Mouse (Mus musculus) heart, postnatal 0 days (tissue): ENCODE measurements around the gene Lpxn. TPM values are rescaled to one million over a fixed set of nuclear protein-coding genes. Genes with fewer than 3 reads are reported as not detected.

Source experiments
- ATAC-seq: fragments of 200-750 bp; cut with Nextera tagmentation; 2 replicates; pipeline ENCODE4 v1.8.0; 2017; ENCODE audit warnings: low read depth, moderate number of reproducible peaks, moderate library complexity; ENCODE audit not compliant: insufficient read depth
- DNase-seq: peaks from one replicate; pipeline ENCODE4 v3.0.0-alpha.2; 2016; ENCODE audit warnings: low spot score
- H3K27ac ChIP-seq: fragments of 300-500 bp; sonication (generic); 2 replicates; pipeline ENCODE4 v1.5.1; 2014; ENCODE audit warnings: low read depth, mild to moderate bottlenecking
- H3K27me3 ChIP-seq: fragments of 300-500 bp; sonication (generic); 2 replicates; pipeline ENCODE4 v1.6.1; 2014; ENCODE audit warnings: low read length, mixed read lengths; ENCODE audit not compliant: control insufficient read depth, insufficient read depth
- H3K36me3 ChIP-seq: fragments of 300-500 bp; sonication (generic); replicated peaks from 2 replicates; pipeline ENCODE4 v1.6.1; 2014; ENCODE audit warnings: low read length, mixed read lengths; ENCODE audit not compliant: control insufficient read depth, insufficient read depth
- H3K4me1 ChIP-seq: fragments of 300-500 bp; sonication (generic); 2 replicates; pipeline ENCODE4 v1.6.1; 2014; ENCODE audit warnings: antibody characterized with exemption; ENCODE audit not compliant: control insufficient read depth, insufficient read depth
- H3K4me2 ChIP-seq: fragments of 300-500 bp; sonication (generic); 2 replicates; pipeline ENCODE4 v1.6.1; 2014; ENCODE audit warnings: low read depth, mild to moderate bottlenecking, low read length, moderate library complexity
- H3K4me3 ChIP-seq: fragments of 300-500 bp; sonication (generic); 2 replicates; pipeline ENCODE4 v1.5.1; 2014; ENCODE audit warnings: low read depth, low read length
- H3K9ac ChIP-seq: fragments of 300-500 bp; sonication (generic); replicated peaks from 2 replicates; pipeline ENCODE4 v1.6.1; 2014; ENCODE audit warnings: low read depth, low read length, mixed read lengths
- H3K9me3 ChIP-seq: fragments of 300-500 bp; sonication (generic); replicated peaks from 2 replicates; pipeline ENCODE4 v1.6.1; 2016; ENCODE audit warnings: low read length; ENCODE audit not compliant: control insufficient read depth
- CTCF ChIP-seq: IDR thresholded peaks from 2 replicates; pipeline ENCODE4 v1.5.1; 2016; ENCODE audit warnings: antibody characterized with exemption, control low read depth, low read depth
- EP300 ChIP-seq: IDR thresholded peaks from 2 replicates; pipeline ENCODE4 v1.6.1; 2016; ENCODE audit warnings: antibody characterized with exemption, low read depth
- WGBS: fragments of 180-500 bp; shearing (Covaris S2); extraction: QIAGEN DNeasy Blood & Tissue Kit; methylation state at CpG from one replicate; pipeline ENCODE4 v1.1.7; 2014; 5-methylcytosine and 5-hydroxymethylcytosine counted together
- polyA plus RNA-seq: library from polyadenylated mRNA; unstranded; fragments of >200 nt; fragmentation: Nextera tagmentation; extraction: Ambion mirVana; gene quantifications from 2 replicates; pipeline ENCODE4 v1.2.1, GENCODE M21; 2015
- total RNA-seq: library from RNA; depleted of rRNA; stranded (reverse); fragments of >200 nt; gene quantifications from 2 replicates; pipeline ENCODE4 v1.2.3, GENCODE M21; 2014; ENCODE audit warnings: low replicate concordance

The Lpxn gene
- total and polyA plus RNA-seq, 2 experiments from 2014 or later = 0.89 to 1.3 TPM

GRCm38 (mm10) chr19:12806214-12806613, 10.2 kb downstream of the Lpxn start:
- no peak for TF ChIP-seq CTCF
- TF ChIP-seq EP300 = no peak
- DNase-seq (no peak), ATAC-seq (no peak)
- no peaks in the 10 kb centered on the region for H3K36me3 ChIP-seq
- H3K27me3 ChIP-seq = no peaks in the 10 kb centered on the region
- no peak overlapping the region for H3K4me3 ChIP-seq
- WGBS = 64% methylated on average over 2 of the region's 2 CpGs
- no peaks in the 10 kb centered on the region for H3K9me3 ChIP-seq
- no peak overlapping the region for H3K4me2 ChIP-seq
- no peaks in the 10 kb centered on the region for H3K4me1 ChIP-seq
- H3K27ac ChIP-seq = no peak overlapping the region
- H3K9ac ChIP-seq = no peak overlapping the region

DNA sequence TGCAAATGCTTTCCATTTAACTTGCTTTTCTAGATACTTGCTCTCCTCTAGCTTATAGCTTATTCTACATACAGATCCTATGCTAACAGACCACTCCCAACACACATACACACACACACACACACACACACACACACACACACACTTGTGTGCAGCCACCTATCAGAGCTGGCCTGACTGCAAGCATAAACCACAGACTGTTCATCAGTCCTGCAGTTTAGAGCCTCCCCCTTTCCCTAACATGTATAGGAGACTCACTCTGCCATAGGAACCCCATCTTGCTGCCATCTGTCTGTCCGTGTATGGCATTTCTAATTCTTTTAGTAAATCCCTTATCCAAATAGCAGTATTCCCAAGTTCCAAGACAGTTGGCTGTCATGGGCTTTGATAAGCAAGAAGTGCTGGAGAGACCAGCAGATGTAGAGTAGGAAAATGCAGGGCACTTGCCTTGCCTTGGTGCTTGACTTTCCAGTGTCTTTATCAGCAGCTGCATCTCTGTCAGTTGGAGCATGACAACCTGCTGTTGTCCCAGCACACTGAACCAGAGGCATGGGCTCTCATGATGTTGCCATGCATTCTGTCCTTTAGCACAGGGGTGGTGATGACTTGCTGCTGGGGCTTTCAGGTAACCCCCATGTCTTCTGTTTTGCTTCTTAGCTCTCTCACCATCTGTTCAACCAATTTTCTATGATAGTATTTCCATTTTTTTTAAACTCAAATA, 16.8 kb downstream of the Lpxn start:
- Histone ChIP-seq H3K9me3 (no peaks in the 10 kb centered on the region), H3K4me1 (no peaks in the 10 kb centered on the region), H3K9ac (no peak overlapping the region), H3K36me3 (no peaks in the 10 kb centered on the region), H3K27me3 (no peaks in the 10 kb centered on the region), H3K4me3 (no peak overlapping the region), H3K4me2 (no peak overlapping the region), H3K27ac (no peak overlapping the region)
- TF ChIP-seq CTCF (no peak), EP300 (no peak)
- WGBS = 41% methylated on average over 1 of the region's 1 CpGs
- ATAC-seq (no peak), DNase-seq (no peak)

- WGBS = 68% methylated on average over 1 of the region's 1 CpGs
- Histone ChIP-seq H3K9ac (no peak overlapping the region), H3K4me2 (no peak overlapping the region), H3K4me1 (no peaks in the 10 kb centered on the region), H3K36me3 (no peaks in the 10 kb centered on the region), H3K9me3 (no peaks in the 10 kb centered on the region), H3K27me3 (no peaks in the 10 kb centered on the region), H3K4me3 (no peak overlapping the region), H3K27ac (no peak overlapping the region)
- ATAC-seq = no peak
- no peak for DNase-seq
- TF ChIP-seq EP300 = no peak
- no peak for TF ChIP-seq CTCF
Observed at GRCm38 (mm10) chr19:12813883-12814282, 17.9 kb downstream of the Lpxn start.

GRCm38 (mm10) chr19:12818507-12818906, 22.5 kb downstream of the Lpxn start:
- Histone ChIP-seq H3K4me3 (no peak overlapping the region), H3K36me3 (no peaks in the 10 kb centered on the region), H3K4me1 (no peaks in the 10 kb centered on the region), H3K4me2 (no peak overlapping the region), H3K9me3 (no peaks in the 10 kb centered on the region), H3K27ac (no peak overlapping the region), H3K27me3 (no peaks in the 10 kb centered on the region), H3K9ac (no peak overlapping the region)
- ATAC-seq (no peak), DNase-seq (no peak)
- 78% methylated on average over 1 of the region's 1 CpGs for WGBS
- no peak for TF ChIP-seq EP300
- no peak for TF ChIP-seq CTCF

GRCm38 (mm10) chr19:12820383-12820782, 24.4 kb downstream of the Lpxn start:
- Histone ChIP-seq H3K9ac (no peak overlapping the region), H3K9me3 (no peaks in the 10 kb centered on the region), H3K36me3 (no peaks in the 10 kb centered on the region), H3K4me3 (no peak overlapping the region), H3K27me3 (no peaks in the 10 kb centered on the region), H3K4me2 (no peak overlapping the region), H3K4me1 (no peaks in the 10 kb centered on the region), H3K27ac (no peak overlapping the region)
- DNase-seq = peak; percentile 31
- ATAC-seq = no peak
- WGBS = 22% methylated on average over 4 of the region's 4 CpGs
- TF ChIP-seq EP300 = no peak
- TF ChIP-seq CTCF = peak; percentile 58

- Histone ChIP-seq H3K9ac (no peak overlapping the region), H3K27ac (no peak overlapping the region), H3K27me3 (no peaks in the 10 kb centered on the region), H3K9me3 (no peaks in the 10 kb centered on the region), H3K4me3 (no peak overlapping the region), H3K4me2 (no peak overlapping the region), H3K36me3 (no peaks in the 10 kb centered on the region), H3K4me1 (no peaks in the 10 kb centered on the region)
- no peak for DNase-seq
- 66% methylated on average over 4 of the region's 4 CpGs for WGBS
- TF ChIP-seq EP300 (no peak), CTCF (no peak)
- no peak for ATAC-seq
Observed at GRCm38 (mm10) chr19:12824549-12824948, 28.6 kb downstream of the Lpxn start.
